Mouse (Mus musculus): ENCODE results near the gene Cdh4. TPM values are rescaled to one million over a fixed set of nuclear protein-coding genes. Genes with fewer than 3 reads are reported as not detected.

Cdh4 gene
- polyA plus RNA-seq, 1 experiment from 2014 or later: 42.8 TPM

- no peak for DNase-seq
- H3K4me3 ChIP-seq (replicated peaks; ENCODE audit: low read depth, low read length): no peak overlapping the region
- H3K9me3 ChIP-seq (ENCODE audit: control insufficient read depth, low read length): no peaks in the 10 kb centered on the region
- peaks cover 34% of the 10 kb centered on the region for H3K4me1 ChIP-seq (ENCODE audit: control insufficient read depth, insufficient read depth, low read length)
- H3K36me3 ChIP-seq (ENCODE audit: control insufficient read depth, insufficient read depth, low read length): no peaks in the 10 kb centered on the region
- H3K27ac ChIP-seq (replicated peaks; ENCODE audit: low read depth, low read length): no peak overlapping the region
- H3K27me3 ChIP-seq (ENCODE audit: control insufficient read depth, insufficient read depth, low read length): 0 out of 2 replicates have a peak, but pooled peaks cover 3% of the 10 kb centered on the region
- no peak overlapping the region for H3K9ac ChIP-seq (replicated peaks; ENCODE audit: low read length)
- ATAC-seq (ENCODE audit: low FRiP score, low TSS enrichment): no peak
- WGBS: 96% methylated on average over 8 of the region's 8 CpGs
- H3K4me2 ChIP-seq (ENCODE audit: low read length): no peak overlapping the region
Observed at GRCm38 (mm10) chr2:179567886-179568285, 125.7 kb downstream of the Cdh4 start.

- Histone ChIP-seq H3K4me1 (ENCODE audit: control insufficient read depth, insufficient read depth, low read length) (peaks cover 34% of the 10 kb centered on the region), H3K9ac (replicated peaks; ENCODE audit: low read length) (no peak overlapping the region), H3K4me2 (ENCODE audit: low read length) (no peak overlapping the region), H3K9me3 (ENCODE audit: control insufficient read depth, low read length) (no peaks in the 10 kb centered on the region), H3K4me3 (replicated peaks; ENCODE audit: low read depth, low read length) (no peak overlapping the region), H3K27ac (replicated peaks; ENCODE audit: low read depth, low read length) (no peak overlapping the region), H3K36me3 (ENCODE audit: control insufficient read depth, insufficient read depth, low read length) (no peaks in the 10 kb centered on the region), H3K27me3 (ENCODE audit: control insufficient read depth, insufficient read depth, low read length) (0 out of 2 replicates have a peak, but pooled peaks cover 3% of the 10 kb centered on the region)
- 50% methylated on average over 10 of the region's 10 CpGs for WGBS
- ATAC-seq (ENCODE audit: low FRiP score, low TSS enrichment) (no peak), DNase-seq (peak; percentile 31)
Observed at GRCm38 (mm10) chr2:179569171-179569570, 126.9 kb downstream of the Cdh4 start.

DNA sequence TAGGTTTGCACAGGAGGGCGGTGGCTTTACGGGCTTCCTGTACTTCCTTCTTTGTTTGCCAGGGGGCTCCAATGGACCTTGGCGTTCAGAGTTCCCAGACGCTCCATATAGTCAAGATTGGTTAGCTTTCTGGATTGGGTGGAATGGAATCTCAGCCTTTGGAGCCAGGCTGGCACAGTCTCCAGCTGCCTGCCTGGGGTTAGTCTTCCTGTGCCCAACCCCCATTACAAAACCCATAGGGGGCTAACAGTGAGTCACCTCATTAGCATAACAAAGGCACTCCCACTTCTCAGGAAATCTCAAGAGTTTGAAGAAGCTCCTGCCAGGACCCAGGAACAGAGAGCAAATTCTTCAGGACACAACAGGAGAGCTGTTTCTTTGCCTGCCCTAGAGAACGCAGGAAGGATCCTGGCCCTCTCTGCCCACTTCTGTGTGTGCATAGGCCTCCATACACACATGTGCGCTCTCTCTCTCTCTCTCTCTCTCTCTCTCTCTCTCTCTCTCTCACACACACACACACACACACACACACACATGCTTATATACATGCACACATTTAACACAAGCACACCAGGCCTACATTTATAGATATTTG, 129.0 kb downstream of the Cdh4 start:
- H3K36me3 ChIP-seq (ENCODE audit: control insufficient read depth, insufficient read depth, low read length): no peaks in the 10 kb centered on the region
- no peak overlapping the region for H3K9ac ChIP-seq (replicated peaks; ENCODE audit: low read length)
- no peak overlapping the region for H3K4me3 ChIP-seq (replicated peaks; ENCODE audit: low read depth, low read length)
- no peak overlapping the region for H3K27ac ChIP-seq (replicated peaks; ENCODE audit: low read depth, low read length)
- ATAC-seq (ENCODE audit: low FRiP score, low TSS enrichment) (peak; percentile 69; the same call in 1 of the 2 replicates), DNase-seq (peak; percentile 50)
- peaks cover 24% of the 10 kb centered on the region for H3K4me1 ChIP-seq (ENCODE audit: control insufficient read depth, insufficient read depth, low read length)
- H3K27me3 ChIP-seq (ENCODE audit: control insufficient read depth, insufficient read depth, low read length): 0 out of 2 replicates have a peak, but pooled peaks cover 3% of the 10 kb centered on the region
- no peaks in the 10 kb centered on the region for H3K9me3 ChIP-seq (ENCODE audit: control insufficient read depth, low read length)
- no peak overlapping the region for H3K4me2 ChIP-seq (ENCODE audit: low read length)
- whole genome bisulfite sequencing: 15% methylated on average over 6 of the region's 6 CpGs

- Histone ChIP-seq H3K9me3 (ENCODE audit: control insufficient read depth, low read length) (no peaks in the 10 kb centered on the region), H3K27ac (replicated peaks; ENCODE audit: low read depth, low read length) (no peak overlapping the region), H3K4me3 (replicated peaks; ENCODE audit: low read depth, low read length) (no peak overlapping the region), H3K27me3 (ENCODE audit: control insufficient read depth, insufficient read depth, low read length) (0 out of 2 replicates have a peak, but pooled peaks cover 3% of the 10 kb centered on the region), H3K4me2 (ENCODE audit: low read length) (no peak overlapping the region), H3K4me1 (ENCODE audit: control insufficient read depth, insufficient read depth, low read length) (peaks cover 24% of the 10 kb centered on the region), H3K9ac (replicated peaks; ENCODE audit: low read length) (no peak overlapping the region), H3K36me3 (ENCODE audit: control insufficient read depth, insufficient read depth, low read length) (no peaks in the 10 kb centered on the region)
- DNase-seq: peak; percentile 52
- ATAC-seq (ENCODE audit: low FRiP score, low TSS enrichment): no peak
- WGBS: 27% methylated on average over 11 of the region's 11 CpGs
Observed at GRCm38 (mm10) chr2:179573331-179573730, 131.1 kb downstream of the Cdh4 start.

GRCm38 (mm10) chr2:179573786-179574185, 131.6 kb downstream of the Cdh4 start:
- H3K9me3 ChIP-seq (ENCODE audit: control insufficient read depth, low read length): no peaks in the 10 kb centered on the region
- WGBS: 57% methylated on average over 6 of the region's 6 CpGs
- H3K4me3 ChIP-seq (replicated peaks; ENCODE audit: low read depth, low read length): no peak overlapping the region
- DNase-seq (no peak), ATAC-seq (ENCODE audit: low FRiP score, low TSS enrichment) (no peak)
- no peaks in the 10 kb centered on the region for H3K36me3 ChIP-seq (ENCODE audit: control insufficient read depth, insufficient read depth, low read length)
- H3K4me2 ChIP-seq (ENCODE audit: low read length): no peak overlapping the region
- 0 out of 2 replicates have a peak, but pooled peaks cover 3% of the 10 kb centered on the region for H3K27me3 ChIP-seq (ENCODE audit: control insufficient read depth, insufficient read depth, low read length)
- no peak overlapping the region for H3K9ac ChIP-seq (replicated peaks; ENCODE audit: low read length)
- H3K27ac ChIP-seq (replicated peaks; ENCODE audit: low read depth, low read length): no peak overlapping the region
- H3K4me1 ChIP-seq (ENCODE audit: control insufficient read depth, insufficient read depth, low read length): peaks cover 24% of the 10 kb centered on the region

DNA sequence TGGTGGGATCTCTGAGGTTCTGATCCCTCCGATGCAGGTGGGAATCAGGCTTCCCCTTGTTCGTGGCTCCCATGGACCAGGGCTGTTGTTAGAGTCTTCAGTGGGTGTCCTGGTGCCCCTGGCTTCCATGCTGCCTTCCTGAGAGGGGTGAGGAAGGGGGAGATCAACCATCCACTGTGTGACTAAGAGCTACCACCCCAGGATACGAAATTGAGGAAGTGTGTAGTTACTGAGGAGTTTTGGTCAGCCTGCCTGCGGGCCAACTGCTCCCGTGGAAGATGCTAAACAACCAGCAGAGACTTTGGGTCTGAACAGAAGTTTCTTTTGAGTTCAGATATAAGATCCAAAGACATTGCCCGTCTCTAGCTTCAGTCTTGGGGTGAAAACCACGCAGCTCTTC, 133.4 kb downstream of the Cdh4 start:
- H3K27me3 ChIP-seq (ENCODE audit: control insufficient read depth, insufficient read depth, low read length): 0 out of 2 replicates have a peak, but pooled peaks cover 3% of the 10 kb centered on the region
- DNase-seq: no peak
- 92% methylated on average over 7 of the region's 7 CpGs for WGBS
- no peak overlapping the region for H3K9ac ChIP-seq (replicated peaks; ENCODE audit: low read length)
- peaks cover 14% of the 10 kb centered on the region for H3K4me1 ChIP-seq (ENCODE audit: control insufficient read depth, insufficient read depth, low read length)
- ATAC-seq (ENCODE audit: low FRiP score, low TSS enrichment): no peak
- H3K4me2 ChIP-seq (ENCODE audit: low read length): no peak overlapping the region
- H3K9me3 ChIP-seq (ENCODE audit: control insufficient read depth, low read length): no peaks in the 10 kb centered on the region
- H3K27ac ChIP-seq (replicated peaks; ENCODE audit: low read depth, low read length): no peak overlapping the region
- no peak overlapping the region for H3K4me3 ChIP-seq (replicated peaks; ENCODE audit: low read depth, low read length)
- H3K36me3 ChIP-seq (ENCODE audit: control insufficient read depth, insufficient read depth, low read length): no peaks in the 10 kb centered on the region

GRCm38 (mm10) chr2:179576221-179576620, 134.0 kb downstream of the Cdh4 start:
- DNase-seq (no peak), ATAC-seq (ENCODE audit: low FRiP score, low TSS enrichment) (no peak)

DNA sequence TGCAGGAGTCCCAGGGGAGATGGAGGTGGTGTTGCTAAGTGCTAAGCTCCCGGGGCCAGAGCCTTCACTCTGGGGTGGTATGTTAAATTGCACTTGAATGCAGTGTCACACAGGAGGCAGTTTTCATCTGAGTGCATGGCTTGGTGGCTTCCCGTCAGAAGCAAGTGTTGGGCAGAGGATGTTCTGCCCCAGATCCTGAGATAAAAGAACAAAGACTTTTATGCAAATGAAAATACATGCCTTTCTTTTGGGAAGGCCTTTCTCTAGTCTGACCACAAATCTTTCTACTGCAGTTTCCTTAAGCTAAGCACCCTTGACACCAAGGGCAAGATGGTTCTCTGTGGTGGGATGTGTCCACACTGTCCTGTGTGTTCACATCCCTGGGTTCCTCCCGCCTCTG, 136.1 kb downstream of the Cdh4 start:
- H3K9ac ChIP-seq (replicated peaks; ENCODE audit: low read length): no peak overlapping the region
- H3K4me3 ChIP-seq (replicated peaks; ENCODE audit: low read depth, low read length): no peak overlapping the region
- no peaks in the 10 kb centered on the region for H3K36me3 ChIP-seq (ENCODE audit: control insufficient read depth, insufficient read depth, low read length)
- ATAC-seq (ENCODE audit: low FRiP score, low TSS enrichment) (no peak), DNase-seq (no peak)
- 56% methylated on average over 3 of the region's 3 CpGs for WGBS
- no peak overlapping the region for H3K4me2 ChIP-seq (ENCODE audit: low read length)
- H3K27me3 ChIP-seq (ENCODE audit: control insufficient read depth, insufficient read depth, low read length): no peaks in the 10 kb centered on the region
- no peak overlapping the region for H3K27ac ChIP-seq (replicated peaks; ENCODE audit: low read depth, low read length)
- H3K4me1 ChIP-seq (ENCODE audit: control insufficient read depth, insufficient read depth, low read length): peaks cover 4% of the 10 kb centered on the region; the same call in 1 of the 2 replicates
- no peaks in the 10 kb centered on the region for H3K9me3 ChIP-seq (ENCODE audit: control insufficient read depth, low read length)

More at GRCm38 (mm10) chr2:179576221-179576620, 134.0 kb downstream of the Cdh4 start:
- Histone ChIP-seq H3K4me2 (ENCODE audit: low read length) (no peak overlapping the region), H3K27ac (replicated peaks; ENCODE audit: low read depth, low read length) (no peak overlapping the region), H3K27me3 (ENCODE audit: control insufficient read depth, insufficient read depth, low read length) (no peaks in the 10 kb centered on the region), H3K36me3 (ENCODE audit: control insufficient read depth, insufficient read depth, low read length) (no peaks in the 10 kb centered on the region), H3K4me1 (ENCODE audit: control insufficient read depth, insufficient read depth, low read length) (peaks cover 8% of the 10 kb centered on the region), H3K9me3 (ENCODE audit: control insufficient read depth, low read length) (no peaks in the 10 kb centered on the region), H3K4me3 (replicated peaks; ENCODE audit: low read depth, low read length) (no peak overlapping the region), H3K9ac (replicated peaks; ENCODE audit: low read length) (no peak overlapping the region)
- WGBS: 92% methylated on average over 1 of the region's 1 CpGs

DNA sequence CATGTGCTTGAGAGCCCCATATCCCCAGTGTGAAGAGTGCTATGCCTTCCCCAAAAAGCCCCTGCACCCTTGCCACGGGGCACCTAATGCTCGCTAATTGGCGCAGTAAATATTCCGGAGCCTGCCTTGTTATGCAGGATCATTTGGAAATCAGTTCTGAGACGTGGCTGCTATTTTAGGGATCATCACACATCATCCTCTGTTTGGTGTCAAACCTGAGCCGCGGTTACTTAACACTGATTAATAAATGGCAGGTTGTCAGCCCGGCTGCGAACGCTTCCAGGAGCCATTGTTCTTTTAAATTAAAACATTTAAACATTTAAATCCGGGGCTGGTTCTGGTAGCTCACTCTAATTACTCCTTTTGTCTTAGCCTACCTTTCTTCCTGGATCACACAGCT, 136.6 kb downstream of the Cdh4 start:
- DNase-seq: no peak
- no peak for ATAC-seq (ENCODE audit: low FRiP score, low TSS enrichment)
- H3K4me1 ChIP-seq (ENCODE audit: control insufficient read depth, insufficient read depth, low read length): peaks cover 8% of the 10 kb centered on the region; the same call in 1 of the 2 replicates
- no peaks in the 10 kb centered on the region for H3K9me3 ChIP-seq (ENCODE audit: control insufficient read depth, low read length)
- no peaks in the 10 kb centered on the region for H3K27me3 ChIP-seq (ENCODE audit: control insufficient read depth, insufficient read depth, low read length)
- H3K36me3 ChIP-seq (ENCODE audit: control insufficient read depth, insufficient read depth, low read length): no peaks in the 10 kb centered on the region
- no peak overlapping the region for H3K4me3 ChIP-seq (replicated peaks; ENCODE audit: low read depth, low read length)
- H3K27ac ChIP-seq (replicated peaks; ENCODE audit: low read depth, low read length): no peak overlapping the region
- no peak overlapping the region for H3K4me2 ChIP-seq (ENCODE audit: low read length)
- no peak overlapping the region for H3K9ac ChIP-seq (replicated peaks; ENCODE audit: low read length)
- WGBS: 67% methylated on average over 11 of the region's 11 CpGs

Data from midbrain, embryonic 14.5 days (tissue).